Mouse (Mus musculus): ENCODE results near the gene Gm3055. TPM values are rescaled to one million over a fixed set of nuclear protein-coding genes. Genes with fewer than 3 reads are reported as not detected.
"Not testable (repeated sequence)": the region's sequence is repeated elsewhere in the genome, so short reads cannot be mapped to it uniquely, and the experiment has no call there.

The Gm3055 gene
- total RNA-seq (2021) = 1 to 10 TPM; 4.8 to 7.5 TPM
- long read RNA-seq, experiment 1 = 0 reads
- long read RNA-seq, experiment 2, partial matches to known transcripts = 0 of 1 reads
- long read RNA-seq, experiment 2, other reads (novel, unspliced or antisense) = 1 of 1 reads

GRCm38 (mm10) chr10:81770506-81771403 lies at the start of gene Gm3055:
Gm3055 (minus strand) TSS chr10:81771161.
- not testable (repeated sequence) for DNase-seq (ENCODE audit: low spot score in 2 of 2)

GRCm38 (mm10) chr10:81811899-81812298 lies 40.9 kb upstream of the Gm3055 start, which contains the start of gene Gm4767:
Gm4767 (plus strand) TSS chr10:81812186.
- not testable (repeated sequence) for DNase-seq (ENCODE audit: low spot score in 2 of 2)

- not testable (repeated sequence) for DNase-seq (ENCODE audit: low spot score in 2 of 2)
Observed at GRCm38 (mm10) chr10:81771404-81771777, 430 bp upstream of the Gm3055 start.

GRCm38 (mm10) chr10:81704531-81705301 lies 66.2 kb downstream of the Gm3055 start, which contains the start of gene Zfp433:
Zfp433 (plus strand) TSS chr10:81704825.
- DNase-seq (ENCODE audit: low spot score in 2 of 2) = not testable (repeated sequence)

Other genes with a start within 250 kb of the Gm3055 start
- 1 to 10 TPM in 1 of 2 experiments, under 1 TPM in 1; 0.67 to 1.2 TPM for gene Gna15, start 246.9 kb downstream of the Gm3055 start, total RNA-seq (2021)
- gene Gna11, start 226.0 kb downstream of the Gm3055 start, total RNA-seq (2021) = 10 to 100 TPM; 74.2 to 74.4 TPM
- gene Aes, start 211.7 kb downstream of the Gm3055 start, total RNA-seq (2021) = 100 to 1,000 TPM; 639 to 647 TPM
- gene Tle2, start 196.6 kb downstream of the Gm3055 start, total RNA-seq (2021) = 10 to 100 TPM; 24.9 to 30.4 TPM
- 10 to 100 TPM; 12.8 to 20.2 TPM for gene Tle6, start 170.1 kb downstream of the Gm3055 start, total RNA-seq (2021)
- 1 to 10 TPM; 1.1 to 2.1 TPM for gene BC025920, start 164.9 kb downstream of the Gm3055 start, total RNA-seq (2021)
- 10 to 100 TPM; 40.1 to 40.7 TPM for gene Sirt6, start 143.4 kb downstream of the Gm3055 start, total RNA-seq (2021)
- gene Ankrd24, start 142.6 kb downstream of the Gm3055 start, total RNA-seq (2021) = 10 to 100 TPM; 38.7 to 50.5 TPM
- 1 to 10 TPM; 3.0 to 3.9 TPM for gene Gm10778, start 122.1 kb downstream of the Gm3055 start, total RNA-seq (2021)
- gene Zfp433, start 66.3 kb downstream of the Gm3055 start, total RNA-seq (2021) = 10 to 100 TPM in 1 of 2 experiments, 1 to 10 TPM in 1; 8.7 to 14.6 TPM
- gene Gm4767, start 41.0 kb upstream of the Gm3055 start, total RNA-seq (2021) = 1 to 10 TPM; 3.0 to 4.7 TPM
- 1 to 10 TPM; 4.6 to 5.9 TPM for gene Gm32687, start 92.8 kb upstream of the Gm3055 start, total RNA-seq (2021)
- 1 to 10 TPM; 3.3 to 3.6 TPM for gene Zfp781, start 159.3 kb upstream of the Gm3055 start, total RNA-seq (2021)